Mouse (Mus musculus) cerebellum, adult 18-20 months (tissue): ENCODE measurements around the gene Arhgef39.
A peak's percentile ranks its signal among the peaks of the same experiment; 100 is the strongest.

Experiments used
- DNase-seq, 2 experiments: peaks; one replicate each; pipeline ENCODE4 v3.0.0; 2021

Arhgef39 gene

DNA sequence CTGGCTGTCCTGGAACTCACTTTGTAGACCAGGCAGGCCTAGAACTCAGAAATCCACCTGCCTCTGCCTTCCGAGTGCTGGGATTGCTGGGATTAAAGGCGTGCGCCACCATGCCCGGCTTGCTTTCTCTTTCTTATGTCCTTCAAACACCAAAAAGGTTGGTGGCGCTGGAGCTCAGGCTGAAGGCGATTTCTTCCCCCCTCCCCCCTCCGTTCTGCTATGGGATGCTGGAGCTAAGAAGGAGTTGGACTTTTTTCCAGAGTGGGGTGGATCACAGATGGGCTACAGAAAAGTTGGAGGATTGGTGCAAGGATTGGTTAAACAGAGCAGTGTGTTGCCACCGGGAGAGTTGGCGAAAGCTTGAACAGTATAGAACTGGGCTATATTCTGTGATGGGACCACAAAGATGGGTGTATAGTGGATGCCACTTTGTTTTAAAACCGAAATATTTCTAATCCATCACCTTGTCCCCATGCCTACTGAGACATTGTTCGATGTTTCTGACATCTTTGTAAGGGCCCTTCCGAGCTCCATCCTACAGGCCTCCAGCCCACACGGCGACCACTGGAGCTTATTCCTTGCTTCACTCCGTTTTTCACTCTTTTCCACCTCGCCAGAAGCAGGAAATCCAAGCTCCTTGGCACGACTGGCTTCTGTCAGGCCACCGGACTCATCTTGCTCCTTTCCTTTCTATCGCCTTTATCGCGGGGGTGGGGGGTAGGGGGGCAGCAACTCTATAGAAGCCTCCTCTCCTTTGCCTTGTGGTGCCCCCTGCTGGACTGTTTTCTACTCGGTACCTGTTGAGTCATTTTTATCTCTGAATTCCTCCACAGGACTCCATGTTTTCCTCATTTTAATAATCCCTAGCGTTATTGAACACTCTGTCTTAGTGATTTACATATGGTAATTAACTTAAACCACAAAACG lies 20.3 kb downstream of the Arhgef39 start:
- DNase-seq: peak in 1 of 2 experiments; percentile 51

DNA sequence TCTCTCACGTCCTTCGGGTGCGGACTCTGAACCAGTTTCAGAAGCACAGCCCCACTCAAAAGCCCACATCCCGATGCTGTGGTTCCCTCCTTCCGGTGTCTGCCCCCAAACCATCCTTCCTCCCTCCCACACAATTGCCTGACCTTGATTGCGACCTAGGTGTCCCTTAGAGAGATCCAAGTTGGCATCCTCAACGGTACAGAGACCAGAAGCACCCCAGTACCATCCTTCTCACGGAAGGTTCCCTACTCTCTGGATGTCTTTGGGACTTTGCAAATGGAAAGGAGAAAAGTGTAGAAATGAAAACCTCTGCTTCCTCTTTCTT lies 21.0 kb downstream of the Arhgef39 start:
- no peak for DNase-seq

DNA sequence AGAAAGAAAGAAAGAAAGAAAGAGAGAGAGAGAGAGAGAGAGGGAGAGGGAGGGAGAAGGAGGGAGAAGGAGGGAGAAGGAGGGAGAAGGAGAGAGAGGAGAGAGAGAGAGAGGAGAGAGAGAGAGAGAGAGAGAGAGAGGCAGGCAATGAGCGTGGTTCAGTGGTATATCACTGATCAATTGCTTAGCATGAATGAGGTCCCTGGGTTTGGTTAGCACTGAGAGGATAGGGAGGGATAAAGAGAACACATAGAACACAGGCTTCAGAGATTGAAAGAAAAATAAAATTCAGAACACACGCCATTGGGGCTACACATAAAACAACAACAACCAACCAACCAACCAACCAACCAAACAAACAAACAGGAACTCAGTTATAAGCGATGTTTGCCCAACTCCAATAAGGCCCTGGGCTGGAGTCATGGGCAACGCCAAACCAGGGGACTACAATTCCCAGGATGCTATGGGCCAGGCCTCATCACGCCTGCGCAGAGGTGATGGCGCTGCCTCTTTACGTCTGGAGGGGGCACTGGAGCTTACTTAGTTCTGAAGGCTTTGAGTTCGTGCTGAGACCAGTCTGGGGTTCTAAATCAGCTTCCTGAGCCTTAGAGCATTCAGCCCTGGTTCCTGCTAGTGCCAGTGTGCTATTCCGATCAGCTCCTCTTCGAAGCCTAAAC lies 21.5 kb downstream of the Arhgef39 start:
- peak; percentile 87 to 93 for DNase-seq

DNA sequence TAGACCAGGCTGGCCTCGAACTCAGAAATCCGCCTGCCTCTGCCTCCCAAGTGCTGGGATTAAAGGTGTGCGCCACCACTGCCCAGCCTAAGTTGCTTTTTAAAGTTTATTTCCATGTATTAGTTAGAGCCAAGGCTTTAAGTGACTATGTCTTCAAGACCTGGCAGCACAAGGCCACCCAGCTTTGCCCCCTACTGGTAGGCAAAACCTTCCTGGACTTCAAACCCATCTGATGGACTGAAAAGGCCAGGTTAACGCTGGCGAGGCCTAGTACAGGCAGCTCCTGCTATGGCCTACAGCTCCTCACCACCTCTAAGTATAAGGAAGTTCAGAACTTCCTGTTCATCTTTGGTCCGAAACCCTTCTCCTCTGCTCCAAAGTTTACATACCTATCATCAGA lies 22.9 kb downstream of the Arhgef39 start:
- no peak for DNase-seq

DNA sequence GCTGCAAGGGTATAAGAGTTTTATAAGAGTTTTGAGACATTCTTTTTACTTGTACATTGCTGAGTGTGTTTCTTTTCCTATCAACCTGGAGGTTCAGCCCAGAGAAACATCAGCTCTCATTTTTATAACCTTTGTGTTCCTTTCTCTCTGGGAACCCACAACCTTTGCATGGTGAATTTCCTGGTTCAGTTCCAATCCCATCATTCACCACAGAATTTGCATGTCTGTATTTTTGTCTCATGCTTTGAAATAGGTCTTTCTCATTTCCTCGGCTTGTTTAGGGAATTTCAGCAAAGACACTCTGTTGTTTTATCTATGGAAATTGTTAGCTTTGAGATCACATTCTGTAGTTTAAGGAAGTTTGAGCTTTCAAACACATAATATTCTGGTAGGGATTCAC lies 25.9 kb downstream of the Arhgef39 start:
- DNase-seq: no peak

DNA sequence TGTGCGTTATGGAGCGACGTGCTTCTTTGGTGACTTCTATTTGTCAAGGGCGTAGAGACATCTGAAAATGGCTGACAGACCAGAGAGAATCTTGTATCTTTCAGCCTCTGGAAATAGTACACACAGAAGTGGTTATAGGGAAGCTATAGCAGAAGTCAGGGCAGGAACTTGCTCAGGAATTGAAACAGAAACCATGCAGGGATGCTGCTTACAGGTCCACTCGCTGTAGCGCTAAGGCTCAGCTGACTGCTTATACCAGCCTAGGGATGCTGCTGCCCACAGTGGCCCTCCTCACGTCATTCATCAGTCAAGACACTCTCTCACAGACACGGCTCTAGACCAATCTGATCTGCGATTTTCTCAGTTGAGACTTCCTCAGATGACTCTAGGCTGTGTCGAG lies 29.2 kb downstream of the Arhgef39 start:
- no peak for DNase-seq

DNA sequence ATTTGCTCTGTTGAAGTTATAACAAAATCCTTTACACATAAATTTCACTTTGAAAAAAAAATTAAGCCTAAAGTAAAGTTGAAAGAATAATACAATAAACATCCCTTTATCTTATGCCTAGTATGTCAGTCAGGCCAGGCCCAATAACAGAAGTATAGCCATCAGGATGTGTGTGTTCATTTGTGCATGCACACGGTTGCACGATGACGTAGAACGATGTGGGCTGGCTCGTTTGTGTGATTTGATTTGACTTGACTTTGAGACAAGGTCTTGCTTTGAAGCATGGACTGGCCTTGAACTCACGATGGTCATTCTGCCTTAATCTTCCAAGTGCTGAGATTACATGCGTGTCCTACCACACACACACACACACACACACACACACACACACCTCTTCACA lies 32.6 kb downstream of the Arhgef39 start:
- DNase-seq: no peak

DNA sequence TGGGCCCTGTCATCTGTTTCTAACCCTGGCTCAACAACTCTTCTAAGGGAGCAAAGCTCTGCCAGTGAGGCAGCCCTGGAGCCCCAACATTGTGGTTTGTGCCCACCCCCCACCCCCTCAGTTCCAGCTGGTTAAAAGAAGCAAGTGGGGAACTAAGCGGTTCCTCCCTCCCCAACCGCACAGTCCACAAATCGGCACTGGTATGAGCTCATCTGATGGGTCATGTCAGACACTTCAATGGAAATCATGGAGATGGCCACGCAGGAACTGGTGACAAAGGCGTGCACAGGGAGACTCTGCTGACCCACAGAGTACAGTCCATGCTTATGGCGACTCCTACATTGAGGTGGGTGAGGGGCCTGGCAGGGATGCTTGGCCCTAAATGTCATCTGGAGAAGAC lies 33.6 kb downstream of the Arhgef39 start:
- DNase-seq: no peak

DNA sequence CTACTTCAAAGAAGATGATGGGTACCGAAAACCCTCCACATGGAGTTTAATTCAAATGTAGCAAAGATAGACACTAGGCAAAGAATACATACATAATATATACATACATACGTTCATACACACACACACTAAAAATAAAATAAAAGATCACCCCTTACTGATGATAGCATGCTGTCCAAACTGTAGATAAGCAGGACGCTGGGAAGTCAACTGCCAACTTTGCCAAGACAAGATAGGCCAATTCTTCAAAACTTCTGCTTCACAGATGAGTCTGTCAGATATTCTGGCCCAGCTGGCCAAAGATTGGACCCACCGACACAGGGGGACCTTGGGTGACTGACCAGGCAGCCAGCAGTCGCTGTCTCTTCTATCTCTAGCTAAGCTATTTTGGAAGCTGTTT lies 36.4 kb downstream of the Arhgef39 start:
- no peak for DNase-seq

DNA sequence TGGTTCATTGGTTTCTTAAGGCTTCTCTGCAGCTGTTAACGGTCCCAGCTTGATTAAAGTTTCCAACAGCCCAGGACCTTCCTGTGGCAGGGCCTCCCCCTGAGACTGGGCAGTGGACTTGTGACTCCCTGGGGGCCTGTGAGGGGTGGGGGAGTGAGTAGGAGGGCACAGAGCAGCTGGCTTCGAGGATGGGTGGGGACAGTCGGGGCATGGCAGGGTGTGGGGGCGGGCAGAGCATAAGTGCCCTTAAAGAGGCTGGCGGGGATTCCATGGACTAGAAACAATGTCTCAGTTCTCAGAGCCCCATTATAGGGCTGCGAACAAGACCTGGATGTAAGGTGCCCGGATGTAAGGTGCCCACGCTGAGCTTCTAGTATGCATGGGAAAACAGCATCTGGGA lies 42.4 kb downstream of the Arhgef39 start:
- no peak for DNase-seq

DNA sequence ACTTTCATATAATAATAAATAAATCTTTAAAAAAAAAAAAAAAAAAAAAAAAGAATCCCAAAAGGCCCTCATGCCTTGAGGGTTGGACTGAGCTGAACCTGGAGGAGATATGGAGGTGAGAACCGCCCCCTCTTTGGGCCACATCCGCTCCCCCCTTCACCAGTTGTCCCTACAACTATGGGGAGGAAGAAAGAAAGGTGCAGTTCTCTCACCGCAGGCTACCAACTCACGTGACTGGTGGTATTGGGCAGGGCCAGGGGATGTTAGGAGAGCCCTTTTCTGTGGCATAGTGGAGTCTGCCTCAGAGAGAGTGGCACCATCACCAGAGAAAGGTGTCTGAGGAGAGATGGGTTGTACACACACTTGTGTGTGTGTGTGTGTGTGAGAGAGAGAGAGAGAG lies 43.0 kb downstream of the Arhgef39 start:
- DNase-seq: no peak

DNA sequence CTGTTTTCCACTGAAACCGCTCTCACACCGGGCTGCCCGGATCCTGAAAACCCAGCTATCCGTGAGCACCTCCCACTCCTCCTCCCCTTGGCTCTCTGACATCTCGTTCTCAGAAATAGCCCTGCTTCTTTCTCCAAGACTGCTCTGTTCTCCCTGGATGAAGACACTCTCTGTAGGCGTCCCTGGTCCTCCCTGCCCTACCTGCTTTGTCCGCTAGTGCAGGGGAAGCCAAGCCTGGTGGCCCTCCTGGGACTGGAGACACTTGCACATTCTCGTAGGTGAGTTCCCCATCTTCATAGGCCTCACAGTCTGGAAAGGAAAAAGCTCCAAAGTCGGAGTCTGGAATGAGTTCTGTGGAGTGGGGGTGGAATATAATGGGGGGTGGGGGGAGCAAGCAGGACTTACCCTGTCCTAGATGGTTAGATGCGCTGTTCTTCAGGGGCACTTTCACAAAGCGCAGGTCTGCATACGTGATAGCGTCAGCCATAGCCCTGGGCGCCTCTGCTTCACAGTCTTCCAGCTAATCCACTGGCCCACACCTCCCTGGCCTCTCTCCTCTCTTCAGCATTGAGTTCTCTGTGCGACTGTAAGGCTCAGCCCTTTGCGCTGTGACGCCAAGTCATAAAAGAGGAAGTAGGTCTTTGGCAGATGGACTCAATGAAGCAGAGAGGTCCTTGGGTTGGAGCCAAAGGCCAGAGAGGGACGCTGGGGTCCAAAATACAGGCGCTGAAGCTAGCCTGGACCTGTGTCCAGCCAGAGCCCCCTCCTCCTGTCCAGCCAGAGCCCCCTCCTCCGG lies 45.3 kb downstream of the Arhgef39 start, which contains the start of gene Cd72:
Gene Cd72 (minus strand): TSS at position 588 of the 796 bp plus-strand sequence.
- no peak for DNase-seq

DNA sequence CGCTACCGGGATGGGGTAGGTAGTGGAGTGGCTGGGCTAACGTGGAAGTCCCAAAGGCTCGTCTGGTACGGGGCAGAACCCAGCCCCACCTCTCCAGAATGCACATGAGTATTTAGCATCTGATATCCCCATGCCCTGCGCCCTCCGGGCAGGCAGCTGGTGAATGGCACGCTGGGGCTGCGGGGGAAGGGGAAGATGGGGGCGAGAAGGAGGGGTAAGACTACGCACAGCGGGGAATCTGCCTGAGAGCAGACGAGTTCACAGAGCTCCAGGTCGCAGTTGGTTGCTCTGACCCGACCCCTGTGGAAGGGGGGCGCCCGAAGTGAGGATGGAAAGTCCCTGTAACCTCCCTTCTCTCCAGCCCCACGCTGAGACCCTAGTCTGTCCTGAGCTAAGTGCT lies 46.1 kb downstream of the Arhgef39 start:
- no peak for DNase-seq

DNA sequence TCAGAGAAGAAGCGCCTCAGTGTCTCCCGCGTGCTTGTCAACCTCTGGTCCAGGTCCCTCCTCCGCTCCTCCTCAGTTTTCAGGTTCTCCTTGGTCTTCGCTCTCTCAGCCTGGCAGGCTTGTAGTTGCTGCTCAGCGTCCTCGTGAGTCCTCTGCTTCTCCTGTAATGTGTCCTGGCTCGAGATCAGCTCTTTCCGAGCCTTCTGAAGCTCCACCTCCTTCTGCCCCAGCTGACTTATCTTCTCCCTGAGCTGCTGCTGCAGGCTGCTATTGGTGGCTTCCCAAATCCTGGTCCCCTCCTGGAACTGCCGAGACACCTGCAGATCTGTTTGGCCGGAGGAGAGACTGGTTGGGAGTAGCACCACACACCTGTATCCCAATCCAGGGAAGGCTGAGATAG lies 47.2 kb downstream of the Arhgef39 start:
- DNase-seq: no peak

DNA sequence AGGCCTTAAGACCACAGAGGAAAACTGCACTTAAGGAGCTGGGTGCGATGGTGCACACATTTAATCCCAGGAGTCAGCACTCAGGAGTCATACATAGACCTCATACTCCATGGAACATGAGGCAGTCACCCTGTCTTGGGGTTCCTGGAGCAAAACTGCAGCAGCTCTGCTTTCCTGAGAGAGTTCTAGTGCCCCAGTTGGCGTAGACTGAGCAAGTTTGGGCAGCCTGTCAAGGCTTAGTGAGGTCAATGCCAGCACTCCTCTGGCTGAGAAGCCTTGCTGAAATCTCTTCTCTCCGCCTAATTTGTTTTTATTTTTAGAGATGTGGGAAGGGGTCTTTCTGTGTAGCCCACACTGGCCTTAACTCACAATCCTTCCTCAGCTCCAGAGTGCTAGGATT lies 50.9 kb downstream of the Arhgef39 start:
- no peak for DNase-seq

DNA sequence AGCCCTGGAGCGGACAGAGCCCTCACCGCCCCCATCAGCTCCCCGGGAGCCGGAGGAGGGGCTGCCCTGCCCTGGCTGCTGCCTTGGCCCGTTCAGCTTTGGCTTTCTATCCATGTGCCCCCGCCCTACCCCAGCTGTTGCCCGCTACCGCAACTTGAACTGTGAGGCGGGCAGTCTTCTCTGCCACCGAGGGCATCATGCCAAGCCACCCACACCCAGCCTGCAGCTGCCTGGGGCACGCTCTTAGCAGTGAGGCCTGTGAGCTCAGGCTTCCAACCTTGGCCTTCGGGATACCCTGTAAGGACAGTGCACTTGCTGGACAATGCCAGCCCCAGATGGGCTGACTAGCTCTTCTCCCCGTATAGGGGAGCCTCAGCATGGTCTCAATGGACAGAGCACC lies 52.2 kb downstream of the Arhgef39 start:
- peak in 1 of 2 experiments; percentile 20 for DNase-seq
